Mouse (Mus musculus) mesoderm, embryonic 11.5 days (tissue): ENCODE data around the gene Rlim.

Experiments
- DNase-seq: peaks from one replicate; pipeline ENCODE4 v3.0.0-alpha.2; 2012; ENCODE audit warnings: low read depth, low spot score

Gene Rlim

GRCm38 (mm10) chrX:103981169-103981689 is at the start of gene Rlim:
Gene Rlim, minus strand, starts transcription at chrX:103981284.
- peak; percentile 92 for DNase-seq

GRCm38 (mm10) chrX:104017196-104017595 is 36.1 kb upstream of the Rlim start:
- no peak for DNase-seq

GRCm38 (mm10) chrX:104015048-104015447 is 34.0 kb upstream of the Rlim start:
- no peak for DNase-seq

GRCm38 (mm10) chrX:104013318-104013811 is 32.3 kb upstream of the Rlim start:
- DNase-seq: peak; percentile 28

DNA sequence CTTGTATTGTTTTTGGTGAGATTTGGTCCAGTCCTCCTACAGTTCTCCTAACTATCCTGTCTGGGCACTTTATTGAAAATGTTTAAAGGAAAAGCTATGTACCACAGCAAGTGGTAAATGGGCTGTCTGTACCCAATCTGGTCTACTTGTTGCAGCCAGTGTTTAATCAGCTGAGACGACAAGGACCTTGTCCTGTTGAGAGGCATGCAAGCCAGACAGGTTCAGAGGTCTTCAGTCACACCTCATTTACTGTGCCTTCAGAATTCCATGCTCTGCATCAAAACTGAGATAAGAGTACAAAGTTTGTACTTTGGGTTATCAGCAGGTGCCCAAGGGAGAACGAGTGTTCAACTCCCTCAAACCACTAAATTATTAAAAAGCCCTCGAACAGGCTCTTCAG is 13.7 kb upstream of the Rlim start:
- no peak for DNase-seq

DNA sequence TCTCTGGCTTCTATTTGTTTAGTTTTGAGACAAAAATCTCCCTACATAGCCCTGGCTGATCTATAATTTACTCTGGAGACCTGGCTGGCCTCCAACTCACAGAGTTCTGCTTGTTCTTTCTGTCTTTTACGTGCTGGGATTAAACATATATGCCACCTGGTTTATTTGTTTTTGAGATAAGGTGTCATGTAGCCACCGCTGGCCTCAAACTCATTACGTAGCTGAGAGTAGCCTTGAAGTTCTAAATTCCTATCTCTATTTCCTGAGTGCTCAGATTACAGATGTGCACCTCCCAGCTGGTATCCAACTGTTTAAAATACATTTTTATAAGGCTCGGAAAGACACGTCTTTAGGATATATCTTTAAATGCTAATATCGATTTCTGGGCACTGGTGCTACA is 12.8 kb upstream of the Rlim start:
- no peak for DNase-seq

DNA sequence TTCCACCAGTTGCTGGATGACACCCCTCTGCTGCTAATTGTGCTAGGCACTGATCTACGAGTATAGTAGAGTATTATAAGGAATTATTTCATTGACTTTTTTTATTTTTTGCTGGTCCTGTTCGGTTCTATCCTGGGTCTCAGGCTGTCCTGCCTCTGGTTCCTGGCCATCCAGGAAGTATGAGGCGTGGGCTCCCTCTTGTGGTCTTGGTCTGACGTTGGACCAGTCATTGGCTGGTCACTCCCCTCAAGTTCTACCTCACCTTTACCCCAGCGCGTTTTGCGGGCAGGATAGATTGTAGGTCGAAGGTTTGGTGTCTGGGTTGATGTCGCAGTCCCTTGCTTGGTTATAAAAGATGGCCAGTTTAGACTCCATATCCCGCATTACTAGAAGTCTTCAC is 10.6 kb upstream of the Rlim start:
- DNase-seq: peak; percentile 8

GRCm38 (mm10) chrX:103990392-103990791 is 9.3 kb upstream of the Rlim start:
- DNase-seq: no peak

DNA sequence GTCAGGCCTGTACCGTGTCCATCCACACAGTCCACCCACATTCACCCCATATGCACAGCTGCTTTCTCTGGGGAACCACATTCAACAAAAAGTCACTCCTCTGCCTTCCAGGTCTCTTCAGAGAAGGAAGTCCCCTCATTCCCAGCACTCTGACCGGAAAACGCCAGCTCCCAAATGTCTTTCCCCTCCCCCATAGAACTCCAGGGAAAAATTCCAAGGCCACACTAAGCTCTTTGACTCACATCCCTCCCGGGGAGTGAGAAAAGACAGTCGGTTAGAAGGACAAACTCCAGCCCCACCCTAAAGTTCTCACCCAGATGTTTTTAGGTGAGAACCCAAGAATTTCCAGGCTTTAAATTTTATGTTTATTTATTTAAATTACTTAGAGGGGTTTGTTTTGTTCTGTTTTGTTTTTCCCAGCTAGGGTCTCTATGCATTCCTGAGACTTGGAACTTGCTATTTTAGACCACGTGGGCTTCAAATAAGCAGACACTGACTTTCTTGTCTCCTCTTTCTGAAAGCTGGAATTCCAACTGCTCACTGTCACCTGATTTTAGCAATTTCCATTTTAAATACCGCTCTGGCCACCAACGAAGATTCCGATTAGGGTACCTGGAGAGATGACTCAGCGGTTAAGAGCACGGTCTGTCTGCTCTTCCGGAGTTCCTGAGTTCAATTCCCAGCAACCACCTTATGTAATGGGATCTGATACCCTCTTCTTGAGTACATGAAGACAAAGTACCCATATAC is 6.3 kb upstream of the Rlim start:
- peak; percentile 37 for DNase-seq

DNA sequence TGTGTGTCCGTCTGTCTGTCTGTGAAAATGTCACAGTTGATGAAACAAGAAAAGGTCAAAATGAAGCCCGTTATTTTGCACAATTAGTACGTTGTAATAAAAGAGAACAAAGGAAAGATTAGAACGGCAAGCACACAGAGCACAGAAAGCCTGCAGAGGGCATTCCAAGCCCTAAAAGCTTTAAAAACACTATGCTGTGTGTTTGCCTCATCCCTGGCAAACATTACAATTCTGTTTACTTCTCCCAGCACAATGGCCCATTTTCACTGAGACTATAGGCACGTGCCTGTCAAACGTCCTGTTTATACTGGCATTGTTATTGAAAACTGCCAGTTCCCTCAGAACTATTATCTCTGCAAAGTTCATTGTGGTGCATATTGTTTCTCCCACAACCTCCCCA is 5.1 kb upstream of the Rlim start:
- DNase-seq: no peak

GRCm38 (mm10) chrX:103984992-103985391 is 3.9 kb upstream of the Rlim start:
- no peak for DNase-seq

DNA sequence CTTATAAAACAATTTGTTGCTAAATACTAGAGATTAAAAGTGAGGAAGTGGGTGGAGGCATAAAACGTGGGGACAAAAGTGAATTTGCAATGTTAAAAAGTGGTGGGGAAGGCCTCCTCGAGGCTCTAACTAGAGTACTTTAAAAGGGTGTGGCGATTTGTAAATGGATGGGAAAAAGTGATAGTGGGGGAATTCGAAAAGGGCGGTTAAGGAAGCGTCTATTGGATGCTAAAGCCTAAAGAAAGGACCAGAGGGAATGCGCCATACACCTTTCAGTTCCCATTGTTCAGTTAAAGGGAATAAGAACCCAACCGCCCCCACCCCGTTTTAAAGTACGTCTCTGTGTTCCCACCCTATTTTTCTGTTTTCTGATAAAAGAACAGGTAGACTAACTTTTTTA is 722 bp upstream of the Rlim start:
- no peak for DNase-seq

GRCm38 (mm10) chrX:103980590-103981168 is 405 bp downstream of the Rlim start:
- peak; percentile 19 for DNase-seq

DNA sequence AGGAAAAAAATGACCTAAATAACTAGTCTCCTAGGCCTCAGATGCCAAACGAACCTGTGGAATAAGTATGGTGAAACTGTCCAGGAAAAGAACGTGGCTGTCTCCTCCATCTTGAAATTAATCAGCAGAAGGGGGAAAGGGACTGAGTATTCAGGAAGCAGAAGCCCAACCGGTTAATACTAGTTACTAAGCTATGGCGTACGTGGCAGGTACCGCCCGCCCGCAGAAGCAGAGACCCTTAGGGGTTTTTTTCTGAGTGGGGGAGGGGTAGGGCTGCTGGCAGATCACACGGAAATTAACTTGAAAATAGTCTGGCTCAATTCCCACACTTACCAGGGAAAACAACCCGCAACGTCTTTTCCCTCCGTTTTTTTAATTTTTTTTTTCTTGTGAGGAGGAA is 1.0 kb downstream of the Rlim start:
- DNase-seq: peak; percentile 64

DNA sequence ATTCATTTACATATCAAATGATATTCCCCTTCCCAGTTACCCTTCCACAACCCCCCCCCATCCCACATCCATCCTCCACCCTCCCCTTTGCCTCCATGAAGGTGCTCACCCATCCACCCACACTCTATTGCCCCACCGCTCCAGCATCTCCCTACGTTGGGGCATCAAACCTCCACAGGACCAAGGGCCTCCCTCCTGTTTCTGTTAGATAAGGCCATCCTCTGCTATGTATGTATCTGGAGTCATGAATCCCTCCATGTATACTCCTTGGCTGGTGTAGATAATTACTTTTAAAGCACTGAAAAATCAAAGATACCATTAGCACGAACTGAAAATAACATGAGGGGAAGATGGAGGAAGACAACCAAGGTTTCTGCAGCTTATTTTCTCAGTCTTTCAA is 41.4 kb downstream of the Rlim start:
- DNase-seq: no peak

GRCm38 (mm10) chrX:103937333-103937732 is 43.8 kb downstream of the Rlim start:
- DNase-seq: peak; percentile 4

DNA sequence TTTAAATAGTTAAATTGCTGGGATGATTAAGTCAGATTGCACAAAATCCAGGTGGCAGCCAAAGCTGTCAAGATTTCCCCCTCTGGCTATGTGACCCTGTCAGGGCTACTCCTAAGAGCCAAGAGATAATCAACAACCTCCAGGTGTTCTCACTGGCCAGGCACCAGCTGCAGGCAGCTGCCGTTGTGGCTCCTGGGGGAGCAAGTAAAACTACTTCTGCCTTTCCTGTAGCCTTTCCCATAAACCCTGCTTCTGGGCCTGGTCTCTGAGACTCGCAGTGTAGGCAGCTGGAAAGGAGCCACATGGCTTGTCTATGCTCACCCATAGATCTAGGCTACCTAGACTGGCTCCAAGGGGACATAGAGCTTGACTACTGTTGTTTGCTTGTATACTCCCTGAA is 58.6 kb downstream of the Rlim start:
- DNase-seq: no peak

DNA sequence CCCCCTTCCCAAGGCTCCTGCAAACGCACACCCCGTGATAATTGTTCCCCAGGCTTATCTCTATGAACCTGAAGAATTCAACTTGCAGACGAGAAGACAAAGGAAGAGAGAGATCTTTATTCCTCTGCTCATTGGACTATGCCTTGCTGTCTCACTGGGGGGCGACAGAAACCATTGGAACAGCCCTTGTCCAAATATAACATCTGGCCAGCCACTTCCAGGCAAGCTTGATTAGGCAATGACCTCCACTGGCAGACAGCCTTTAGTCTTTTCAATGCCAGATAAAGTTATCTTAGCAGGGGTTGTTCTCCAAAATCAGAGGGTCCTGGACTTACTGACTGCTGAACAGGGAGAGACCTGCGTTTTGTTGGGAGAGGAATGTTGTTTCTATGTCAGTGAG is 62.1 kb downstream of the Rlim start:
- no peak for DNase-seq

GRCm38 (mm10) chrX:103914790-103915189 is 66.3 kb downstream of the Rlim start:
- peak; percentile 50 for DNase-seq
